Mouse (Mus musculus) heart, postnatal 10 days (tissue): ENCODE results near the gene Celf2. TPM values are rescaled to one million over a fixed set of nuclear protein-coding genes. Genes with fewer than 3 reads are reported as not detected.

ENCODE experiments used
- DNase-seq, 2 experiments: peaks; one replicate each; pipeline ENCODE4 v3.0.0; 2021
- intact Hi-C: fragments of 180-260 bp; cut with DNase I; formaldehyde crosslinking; loops from one replicate; pipeline ENCODE4 v1.15.1; 2025
- total RNA-seq, 2 experiments: library from RNA; stranded (reverse); gene quantifications; 2 replicates each; pipeline ENCODE4 v1.2.3; 2021

Gene Celf2
- total RNA-seq, 2 experiments from 2014 or later: 81.5 to 84.6 TPM

DNA sequence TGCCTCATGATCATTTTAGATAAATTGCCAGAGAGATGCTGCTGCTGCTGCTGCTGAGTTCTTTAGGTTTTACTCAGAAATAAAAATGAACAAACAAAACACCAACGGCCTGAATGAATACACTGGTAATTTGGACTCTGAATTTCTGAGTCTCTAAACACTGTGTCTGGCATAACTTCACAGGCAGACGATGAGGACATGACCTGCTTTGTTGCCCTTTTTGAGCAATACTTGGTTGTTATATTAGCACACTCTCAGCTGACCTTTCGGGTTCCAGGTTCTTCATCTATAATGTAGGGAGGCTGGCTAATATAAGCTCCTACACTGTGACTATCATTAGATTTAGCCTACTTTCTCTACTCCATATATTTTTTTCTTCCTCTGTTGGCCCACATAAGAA, 863.0 kb downstream of the Celf2 start:
- intact Hi-C loops: no loop called here
- DNase-seq: no peak

DNA sequence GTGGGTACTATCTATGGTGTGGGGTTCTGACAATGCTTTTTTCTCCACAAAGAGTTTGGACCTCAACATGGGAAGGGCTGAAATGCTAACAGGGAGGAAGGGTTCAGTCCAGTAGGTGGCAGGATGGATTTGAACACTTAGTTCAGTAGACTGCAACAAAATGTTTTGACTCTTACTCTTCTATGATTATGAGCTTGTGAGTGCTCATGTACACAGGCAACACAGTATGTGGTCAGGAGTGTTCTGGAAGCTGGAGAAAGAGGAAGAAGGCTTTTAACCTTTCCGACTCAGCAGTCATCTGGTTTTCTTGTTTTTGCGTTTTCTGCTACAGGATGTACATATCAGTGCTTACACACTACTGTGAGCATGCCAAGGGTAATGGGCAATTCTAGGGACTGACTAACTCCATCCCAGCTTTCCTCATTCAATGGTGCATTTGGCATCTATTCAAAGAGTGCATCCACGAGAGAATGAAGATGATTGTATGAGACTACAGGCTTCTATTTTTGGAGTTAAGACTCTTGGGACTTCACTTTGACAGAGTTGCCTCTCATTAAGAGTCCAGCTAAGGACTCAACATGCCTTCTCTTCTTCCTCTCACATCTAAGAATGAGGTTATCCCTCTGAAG, 867.0 kb downstream of the Celf2 start:
- peak in 1 of 2 experiments; percentile 2 for DNase-seq
- intact Hi-C loops: no loop called here

DNA sequence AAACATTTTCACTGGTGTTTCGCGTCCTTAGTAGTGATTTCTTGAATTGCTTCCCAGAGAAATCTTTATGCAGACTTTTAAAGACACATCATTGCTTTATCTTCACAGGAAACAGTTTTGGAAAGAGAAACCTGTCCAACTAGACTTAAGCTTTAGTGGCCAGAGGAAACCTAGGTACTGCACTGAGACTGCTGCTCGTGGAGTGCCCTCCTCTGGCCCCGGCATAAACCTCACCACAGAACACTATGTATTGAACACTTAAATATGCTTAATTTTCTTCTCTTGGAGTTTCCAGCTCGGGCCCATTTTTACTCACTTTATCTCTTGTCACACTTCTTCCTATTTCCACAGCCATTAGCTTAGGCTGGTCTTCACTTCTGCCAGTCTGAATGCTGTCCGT, 870.0 kb downstream of the Celf2 start:
- intact Hi-C loops: no loop called here
- DNase-seq: no peak

DNA sequence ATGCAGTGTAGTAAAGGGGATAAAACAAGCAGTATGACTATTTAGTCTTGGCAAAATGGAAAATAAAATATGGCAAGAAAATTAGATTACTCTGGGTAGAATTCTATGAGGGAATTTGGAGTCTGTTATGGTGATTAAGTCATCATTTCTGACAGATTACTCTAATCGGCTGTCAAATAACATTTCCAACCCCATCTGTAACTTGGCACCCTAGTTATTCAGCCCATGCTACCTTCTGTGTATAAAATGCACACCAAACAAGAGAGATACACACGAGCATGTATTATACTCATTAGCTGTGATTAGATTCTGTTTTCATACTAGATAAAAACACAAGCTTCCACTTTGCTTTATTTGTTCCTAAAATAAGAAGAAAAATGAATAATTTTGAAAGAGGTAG, 872.2 kb downstream of the Celf2 start:
- intact Hi-C loops: no loop called here
- DNase-seq: no peak

DNA sequence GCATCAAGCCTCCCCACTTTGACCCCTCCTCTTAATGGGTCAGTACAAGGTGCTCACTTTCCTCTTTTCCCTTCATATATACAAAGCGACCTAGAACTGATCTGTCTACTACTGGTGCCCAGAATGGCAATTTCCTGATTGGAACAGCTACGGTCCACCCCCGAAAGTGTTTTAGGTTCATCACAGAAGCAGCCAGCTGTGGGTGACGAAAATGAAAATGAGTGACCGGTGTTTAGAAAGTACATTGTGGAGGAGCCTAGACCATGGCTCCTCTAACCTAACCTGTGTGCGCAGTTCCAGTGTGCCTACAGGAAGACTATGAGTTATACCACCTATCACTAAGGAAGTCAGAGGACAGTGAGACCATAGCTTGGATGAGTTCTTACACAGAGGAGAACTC, 874.5 kb downstream of the Celf2 start:
- DNase-seq: no peak

DNA sequence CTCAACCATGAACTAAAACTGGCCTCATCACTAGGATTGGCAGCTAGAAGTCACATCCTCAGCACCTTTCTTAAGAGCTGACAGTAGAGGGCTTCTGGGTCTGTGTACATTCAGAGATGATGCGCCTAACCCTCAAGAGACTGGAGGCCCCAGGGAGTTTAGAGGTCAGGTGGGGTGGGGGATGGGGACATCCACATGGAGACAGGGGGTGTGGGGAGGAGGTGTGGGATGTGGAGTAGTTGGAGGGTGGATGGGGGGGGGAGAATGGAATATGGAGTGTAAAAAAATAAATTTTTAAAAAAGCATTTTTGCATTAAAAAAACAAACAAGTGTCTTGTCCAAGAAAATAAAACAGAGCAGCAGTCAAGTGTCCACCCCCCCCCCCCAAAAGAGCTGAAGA, 876.2 kb downstream of the Celf2 start:
- intact Hi-C loops: no loop called here
- DNase-seq: no peak

More for the DNA sequence above, 874.5 kb downstream of the Celf2 start:
- intact Hi-C loops: no loop called here

DNA sequence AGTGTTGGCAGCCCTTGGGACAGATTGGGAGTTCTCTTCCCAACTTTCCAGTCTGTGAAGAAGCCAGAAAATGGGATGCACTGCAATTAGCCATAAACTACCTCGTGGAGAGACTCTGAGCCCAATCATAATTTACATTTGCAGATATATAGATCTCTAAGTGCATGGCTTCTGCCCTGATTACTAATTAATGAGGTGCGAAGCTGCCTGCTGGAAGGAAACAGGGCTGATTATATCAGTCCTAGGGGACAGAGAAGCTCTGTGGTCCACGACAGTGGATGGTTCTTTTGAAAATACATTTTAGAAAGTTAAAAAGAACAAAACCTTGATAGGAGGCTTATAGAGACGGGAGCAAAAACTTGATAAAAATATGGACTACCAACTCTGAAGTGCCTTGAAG, 885.6 kb downstream of the Celf2 start:
- no peak for DNase-seq
- intact Hi-C loops: no loop called here

DNA sequence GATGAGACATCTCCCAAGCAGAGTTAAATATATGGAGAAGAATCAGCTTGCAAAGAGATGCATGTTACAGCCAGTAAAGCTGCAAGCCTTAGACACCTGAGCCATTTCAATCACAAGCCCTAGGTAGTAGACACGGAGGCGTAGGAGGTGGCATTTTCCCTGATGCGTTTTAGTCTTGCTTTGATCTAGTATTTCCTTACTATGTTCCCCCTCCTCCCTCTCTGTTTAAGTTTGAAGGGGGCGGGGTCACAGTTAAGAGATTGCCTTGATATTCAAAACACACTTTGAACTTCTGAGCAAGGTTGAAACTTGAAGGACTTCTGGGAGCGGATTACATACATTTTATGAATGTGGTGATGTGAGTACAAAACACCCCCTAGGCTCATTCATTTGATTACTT, 887.3 kb downstream of the Celf2 start:
- intact Hi-C loops: no loop called here
- DNase-seq: no peak

DNA sequence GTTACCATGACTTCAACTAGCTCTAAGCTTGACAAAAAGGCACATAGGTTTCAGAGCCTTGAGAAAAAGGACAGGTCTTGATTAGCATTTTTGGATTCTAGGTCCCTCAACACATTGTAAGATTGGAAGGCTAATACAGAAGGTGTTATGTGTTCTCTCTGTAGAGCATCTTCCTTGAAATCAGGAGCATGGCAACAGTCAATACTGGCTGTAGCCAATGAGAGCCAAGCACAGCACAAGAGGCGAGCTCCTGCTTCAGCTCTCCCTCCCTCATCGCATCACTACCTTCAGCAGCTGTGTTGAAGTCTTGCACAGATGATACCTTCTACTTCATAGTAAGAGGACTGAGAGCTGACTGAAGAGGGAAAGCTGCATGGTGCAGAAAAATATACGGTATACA, 890.5 kb downstream of the Celf2 start:
- no peak for DNase-seq
- intact Hi-C loops: no loop called here

DNA sequence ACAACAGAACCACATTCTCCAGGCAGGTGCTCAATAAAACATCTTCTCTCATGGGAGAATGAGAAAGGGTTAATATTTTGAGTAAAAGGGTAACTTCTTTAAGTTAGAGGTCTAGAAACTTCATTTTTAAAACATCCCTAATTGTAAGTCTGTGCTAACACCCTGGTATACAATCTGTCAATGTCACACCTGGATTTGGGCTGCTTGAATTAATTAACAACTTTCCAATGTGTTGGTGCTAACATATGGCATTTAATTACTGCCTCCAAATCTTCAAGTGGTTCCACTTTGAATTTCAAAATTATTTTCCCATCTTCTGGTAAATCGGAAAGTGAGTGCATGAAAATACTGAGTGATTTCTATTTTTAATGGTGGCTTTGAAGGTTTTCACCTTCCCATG, 890.9 kb downstream of the Celf2 start:
- DNase-seq: no peak
- intact Hi-C loops: no loop called here

DNA sequence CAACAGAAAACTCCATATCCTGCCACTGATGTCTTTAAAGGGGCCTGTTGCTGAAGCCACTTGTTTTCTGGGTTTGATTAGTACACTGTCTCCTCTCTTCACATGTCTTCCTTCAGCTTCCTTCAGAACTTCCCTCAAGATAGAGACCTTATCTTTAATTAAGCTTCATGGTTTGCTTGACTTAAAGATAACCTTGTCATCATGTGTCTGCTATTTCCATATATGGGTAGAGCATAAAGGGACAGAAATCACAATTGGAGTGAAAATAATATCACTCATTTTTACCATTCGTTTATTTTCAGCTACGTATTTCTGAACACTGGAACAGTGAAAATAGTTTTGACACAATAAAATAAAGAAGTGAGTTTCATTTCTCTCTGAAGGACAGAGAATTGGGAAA, 905.0 kb downstream of the Celf2 start:
- intact Hi-C loops: no loop called here
- no peak for DNase-seq

DNA sequence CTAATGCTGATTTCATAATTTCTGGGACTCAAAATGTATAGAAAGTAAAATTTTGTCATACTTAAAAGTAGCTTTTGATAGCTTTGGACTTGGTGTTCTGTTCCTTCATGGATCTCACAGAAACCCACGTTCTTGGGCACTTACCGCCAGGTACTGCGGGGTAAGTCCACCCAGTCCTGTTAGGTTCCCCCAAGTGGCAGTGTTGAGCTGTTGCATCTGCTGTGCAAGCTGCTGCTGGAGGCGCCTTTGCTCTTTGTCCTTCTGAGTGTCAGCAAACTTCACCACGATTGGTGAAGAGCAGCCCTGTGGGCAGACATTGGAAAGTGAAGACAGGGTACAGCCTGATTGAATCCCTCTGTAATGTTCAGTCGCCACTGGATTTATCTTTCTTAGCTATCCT, 905.5 kb downstream of the Celf2 start:
- intact Hi-C loops: no loop called here
- no peak for DNase-seq

DNA sequence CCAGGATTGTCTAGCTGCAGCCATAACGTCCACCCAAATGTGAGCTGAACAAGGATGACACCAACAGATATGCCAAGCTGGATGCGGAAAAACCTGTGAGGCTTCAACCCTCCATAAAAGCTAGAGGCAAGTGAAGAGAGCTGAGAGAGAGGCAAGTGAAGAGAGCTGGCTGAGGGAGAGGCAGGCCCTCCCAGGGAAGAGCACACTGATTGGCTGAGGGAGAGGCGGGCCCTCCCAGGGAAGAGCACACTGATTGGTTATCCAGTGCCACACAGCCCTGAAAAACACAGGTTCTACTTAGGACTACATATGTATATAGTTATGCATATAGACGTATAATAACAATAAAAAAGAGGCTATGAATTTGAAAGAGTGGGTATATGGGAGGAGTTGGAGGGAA, 907.2 kb downstream of the Celf2 start:
- no peak for DNase-seq
- intact Hi-C loops: no loop called here

DNA sequence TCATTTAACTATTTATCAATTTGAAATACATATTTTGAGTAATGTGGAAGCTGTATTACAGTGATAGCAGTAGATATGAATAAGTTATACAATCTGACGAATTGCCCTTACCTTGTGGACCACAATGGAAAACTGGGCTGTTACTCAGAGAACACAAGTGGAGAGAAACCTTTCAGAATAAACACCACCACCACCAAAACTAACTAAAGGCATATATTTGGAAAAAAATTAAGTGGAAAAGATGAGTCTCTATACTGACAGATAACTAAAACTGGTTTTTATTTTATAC, 910.5 kb downstream of the Celf2 start:
- DNase-seq: no peak
- intact Hi-C loops: no loop called here

DNA sequence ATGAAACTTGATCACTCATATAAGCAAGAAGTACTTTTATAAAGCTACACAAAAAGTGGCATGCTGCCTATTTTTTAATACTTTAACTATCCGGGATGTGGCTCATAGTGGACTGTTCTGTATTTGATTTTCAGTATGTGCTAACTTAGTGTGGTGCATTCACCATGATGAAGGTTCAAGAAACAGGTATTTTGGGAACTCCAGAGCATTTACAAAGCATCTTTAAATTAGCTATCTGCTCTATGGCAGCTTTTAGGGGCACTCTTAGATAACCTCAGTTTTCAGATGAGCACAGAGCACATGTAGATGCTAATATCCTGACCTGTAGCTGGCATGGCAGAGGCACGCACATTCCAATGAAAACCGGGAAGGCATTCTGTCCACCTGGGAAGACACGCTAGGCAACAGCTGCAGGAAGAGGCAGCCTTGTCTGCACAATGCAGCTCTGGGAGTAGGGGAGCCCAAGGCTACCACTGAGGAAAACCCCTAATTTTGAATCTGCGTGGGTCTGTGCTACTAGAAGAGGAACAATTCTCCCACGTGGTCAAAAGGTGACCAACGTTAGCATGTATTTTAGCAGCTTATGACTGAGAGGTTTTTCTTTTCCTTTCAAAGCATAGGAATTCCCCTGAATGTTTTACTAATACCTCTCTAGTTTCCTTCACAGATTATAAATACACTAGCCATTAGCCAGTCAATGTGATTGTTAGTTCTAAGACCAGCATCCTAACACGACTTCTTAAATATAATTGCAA, 911.1 kb downstream of the Celf2 start:
- intact Hi-C loops: no loop called here
- DNase-seq: no peak

DNA sequence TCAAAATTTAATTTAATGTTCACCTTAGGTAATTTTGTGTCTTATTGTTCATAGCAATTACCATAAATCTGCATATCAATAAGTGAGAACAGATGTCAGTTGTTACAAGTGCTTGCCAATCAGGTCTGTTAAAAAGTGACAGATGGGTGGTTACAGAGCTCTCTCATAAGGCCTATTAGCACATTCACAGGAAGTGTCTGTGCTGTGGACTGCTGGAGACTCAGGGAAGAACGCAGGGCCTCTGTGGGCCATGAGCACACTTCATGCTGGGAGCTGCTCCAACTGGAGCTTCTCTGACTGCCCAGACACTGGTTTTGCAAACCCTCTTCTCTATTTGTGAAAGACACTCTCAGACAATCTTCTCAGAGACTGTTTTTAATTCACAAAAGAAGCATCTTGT, 914.6 kb downstream of the Celf2 start:
- intact Hi-C loops: no loop called here
- peak; percentile 9 to 10 for DNase-seq

DNA sequence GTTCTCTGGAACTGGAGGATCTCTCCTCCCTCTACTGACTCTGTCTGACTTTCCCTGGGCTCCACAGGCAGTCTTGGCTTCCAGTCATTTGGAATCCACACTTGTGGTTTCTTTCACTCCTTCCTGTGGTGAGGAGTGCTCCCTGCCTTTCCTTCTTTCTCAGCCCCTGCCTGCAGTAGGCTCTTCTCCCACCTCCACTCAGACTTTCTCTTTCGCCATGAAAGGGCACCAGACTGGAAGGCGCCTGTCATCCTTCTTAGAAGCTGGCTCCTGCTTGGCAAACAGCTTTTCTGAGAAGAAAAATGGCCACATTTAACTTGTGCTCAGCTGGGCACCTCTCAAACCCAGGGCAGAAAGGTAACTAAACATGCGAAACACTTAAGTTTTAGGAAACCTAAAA, 915.2 kb downstream of the Celf2 start:
- intact Hi-C loops: no loop called here
- DNase-seq: no peak

DNA sequence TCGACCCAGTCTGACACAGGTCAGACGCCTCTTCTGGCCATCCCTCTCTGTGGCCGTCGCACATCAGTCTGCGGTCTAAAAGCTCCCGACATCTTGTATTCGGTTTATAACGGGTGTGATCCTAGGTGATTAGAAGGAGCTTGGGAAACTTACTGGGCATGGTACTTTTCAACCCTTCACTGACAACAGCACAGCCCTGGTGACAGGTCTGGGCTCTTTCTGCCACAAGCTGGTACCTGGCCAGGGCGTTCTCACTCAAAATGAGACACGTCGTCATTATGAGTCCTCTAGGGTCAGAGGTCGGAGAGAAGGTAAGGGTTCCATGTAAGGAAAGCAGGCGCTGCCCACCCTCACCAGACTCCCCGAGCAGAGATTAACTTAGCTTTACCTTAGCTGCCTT, 915.6 kb downstream of the Celf2 start:
- intact Hi-C loops: no loop called here
- DNase-seq: no peak

DNA sequence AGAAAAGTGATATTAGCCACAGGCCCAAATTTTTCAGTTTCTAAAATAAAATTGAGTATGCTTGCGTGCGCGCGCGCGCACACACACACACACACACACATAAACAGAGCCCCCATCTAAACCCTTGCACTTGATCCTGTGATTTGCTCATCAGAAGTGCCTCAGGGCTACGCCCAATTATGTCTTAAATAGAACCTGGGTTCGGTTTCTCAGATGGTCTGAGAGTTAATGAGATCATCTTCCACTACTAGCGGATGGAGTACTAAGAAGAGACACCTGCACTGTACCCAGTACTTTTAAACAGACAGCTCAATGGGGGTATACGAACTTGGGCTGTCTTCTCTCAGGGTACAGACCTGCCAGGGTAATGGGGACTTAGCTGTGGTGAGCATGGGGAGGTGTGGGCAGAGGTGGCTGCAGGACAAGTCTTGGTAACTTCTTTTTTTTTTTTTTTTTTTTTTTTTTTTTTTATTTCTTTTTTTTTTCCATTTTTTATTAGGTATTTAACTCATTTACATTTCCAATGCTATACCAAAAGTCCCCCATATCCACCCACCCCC, 923.2 kb downstream of the Celf2 start:
- intact Hi-C loops: no loop called here
- no peak for DNase-seq

DNA sequence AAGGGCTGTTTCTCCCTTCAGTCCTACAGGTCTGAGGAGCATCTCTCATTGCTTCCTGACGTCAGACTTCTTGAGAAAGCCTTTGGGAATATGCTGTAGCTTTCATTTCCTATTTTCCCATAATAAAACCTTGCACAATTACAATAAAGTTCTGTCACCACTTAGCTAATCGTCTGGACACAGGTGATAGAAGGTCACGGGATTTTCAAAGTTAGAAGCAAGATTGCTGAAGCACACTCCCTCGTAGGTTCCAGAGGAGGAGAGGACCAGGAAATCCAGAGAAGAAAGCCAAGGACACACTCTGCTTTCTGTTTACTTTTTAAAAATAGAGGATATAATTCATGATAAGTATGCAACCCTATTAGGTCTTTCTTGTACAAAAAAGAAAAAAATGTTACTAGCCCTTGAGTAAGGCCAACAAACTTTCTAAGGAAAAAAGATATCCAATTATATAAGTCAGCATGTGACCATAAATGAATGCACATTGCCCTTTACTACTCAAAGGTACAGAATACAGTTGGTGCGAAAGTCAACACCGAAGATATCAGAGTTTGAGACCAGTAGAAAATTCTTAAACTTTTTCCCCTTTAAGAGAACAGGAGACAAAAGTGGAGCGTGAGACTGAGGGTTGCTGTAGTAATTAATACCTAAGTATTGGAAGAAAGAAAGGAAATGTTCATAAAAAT, 924.2 kb downstream of the Celf2 start:
- intact Hi-C loops: no loop called here
- no peak for DNase-seq

DNA sequence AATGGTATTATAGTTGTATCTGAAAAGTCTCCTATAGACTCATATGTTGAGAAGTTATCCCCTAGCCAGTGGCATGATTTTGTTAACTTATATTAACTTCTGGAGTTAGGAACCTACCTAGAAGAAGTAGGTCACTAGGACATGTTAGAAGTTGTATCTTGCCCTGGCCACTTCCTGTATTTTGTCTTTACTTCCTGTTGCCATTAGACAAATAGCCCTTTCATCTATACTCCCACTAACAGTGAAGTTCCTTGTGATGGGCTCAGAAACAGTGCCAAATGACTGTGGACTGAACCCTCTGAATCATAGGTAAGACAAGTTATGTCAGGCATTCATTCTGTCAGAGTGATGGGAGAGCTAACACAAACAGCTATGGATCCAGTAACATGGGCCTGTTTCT, 926.7 kb downstream of the Celf2 start:
- intact Hi-C loops: no loop called here
- no peak for DNase-seq

DNA sequence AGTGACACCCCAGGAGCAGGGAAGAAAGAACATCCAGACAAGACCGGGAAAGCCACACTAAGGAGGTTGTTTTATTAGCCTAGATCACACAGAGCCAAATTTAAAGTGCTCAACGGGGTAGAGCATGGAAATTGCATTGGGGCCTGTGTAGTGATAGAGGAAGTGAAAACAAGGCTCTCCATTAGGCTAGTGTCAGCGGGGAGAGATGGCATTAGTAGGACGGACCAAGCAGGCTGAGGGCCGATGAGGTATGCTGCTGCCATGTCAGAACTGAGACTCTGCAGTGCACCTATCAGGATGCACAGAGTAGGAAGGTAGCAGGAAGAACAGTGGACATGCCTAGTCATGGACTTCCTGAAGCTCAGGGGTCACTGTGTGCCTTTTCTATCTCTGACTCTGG, 929.3 kb downstream of the Celf2 start:
- intact Hi-C loops: no loop called here
- DNase-seq: no peak
